ENCODE assay signal across 8 mouse cellular contexts in genomic region chr15:8279320-8279779, GRCm38 (mm10).
A peak's percentile ranks its signal among the peaks of the same experiment; 100 is the strongest.
DNase-seq lines count a peak whose midpoint lies in the region; ATAC-seq lines count a peak whose summit lies in the region.

No protein-coding gene starts in this region.

- intact Hi-C loops in heart, postnatal 25 days (cut with DNase I): no loop called here

- peak overlapping the region; percentile 51; the same call in 1 of the 2 replicates for H3K27ac ChIP-seq in embryonic facial prominence, embryonic 15.5 days (replicated peaks)
- no peak overlapping the region for H3K27ac ChIP-seq in hindbrain, embryonic 13.5 days
- no peak overlapping the region for H3K27ac ChIP-seq in midbrain, embryonic 15.5 days

- peak; percentile 92 for DNase-seq in heart, adult 11 months
- DNase-seq in heart, postnatal 25 days (ENCODE audit: low spot score): no peak
- peak; percentile 27 for DNase-seq in liver
- DNase-seq in thymus, adult 18-20 months: peak; percentile 26 to 27
- no peak for DNase-seq in layer of hippocampus, adult 11-12 months (ENCODE audit: low spot score)

- H3K4me2 ChIP-seq in embryonic facial prominence, embryonic 15.5 days (replicated peaks): peak overlapping the region; percentile 58
- peak overlapping the region; percentile 55 for H3K4me2 ChIP-seq in hindbrain, embryonic 13.5 days
- H3K4me2 ChIP-seq in midbrain, embryonic 15.5 days: peak overlapping the region; percentile 55

- 0 out of 2 replicates have a peak, but pooled peaks cover 3% of the 10 kb centered on the region for H3K36me3 ChIP-seq in embryonic facial prominence, embryonic 15.5 days
- peaks cover 13% of the 10 kb centered on the region for H3K36me3 ChIP-seq in hindbrain, embryonic 13.5 days
- H3K36me3 ChIP-seq in midbrain, embryonic 15.5 days (replicated peaks): 0 out of 2 replicates have a peak, but pooled peaks cover 4% of the 10 kb centered on the region

- ATAC-seq in embryonic facial prominence, embryonic 15.5 days (ENCODE audit: insufficient number of reproducible peaks, low FRiP score, low TSS enrichment, low read depth): peak; percentile 70; the same call in 1 of the 2 replicates
- ATAC-seq in hindbrain, embryonic 13.5 days (ENCODE audit: low FRiP score): 0 out of 2 replicates have a peak, but pooled peaks have one; percentile 21
- ATAC-seq in midbrain, embryonic 15.5 days (replicated peaks): peak; percentile 53; the same call in 1 of the 2 replicates

- no peak overlapping the region for H3K9ac ChIP-seq in embryonic facial prominence, embryonic 15.5 days
- peak overlapping the region; percentile 51 for H3K9ac ChIP-seq in hindbrain, embryonic 13.5 days
- H3K9ac ChIP-seq in midbrain, embryonic 15.5 days: no peak overlapping the region; the same call in 1 of the 2 replicates

- 28% methylated on average over 17 of the region's 17 CpGs for WGBS in embryonic facial prominence, embryonic 15.5 days
- WGBS in hindbrain, embryonic 13.5 days: 42% methylated on average over 13 of the region's 17 CpGs
- 32% methylated on average over 17 of the region's 17 CpGs for WGBS in midbrain, embryonic 15.5 days

- no peaks in the 10 kb centered on the region for H3K27me3 ChIP-seq in embryonic facial prominence, embryonic 15.5 days
- H3K27me3 ChIP-seq in hindbrain, embryonic 13.5 days: no peaks in the 10 kb centered on the region
- no peaks in the 10 kb centered on the region for H3K27me3 ChIP-seq in midbrain, embryonic 15.5 days (replicated peaks)

- H3K9me3 ChIP-seq in embryonic facial prominence, embryonic 15.5 days (replicated peaks): no peaks in the 10 kb centered on the region
- H3K9me3 ChIP-seq in hindbrain, embryonic 13.5 days: peaks cover 4% of the 10 kb centered on the region
- H3K9me3 ChIP-seq in midbrain, embryonic 15.5 days: no peaks in the 10 kb centered on the region

- 0 out of 2 replicates have a peak, but pooled peaks cover 5% of the 10 kb centered on the region for H3K4me1 ChIP-seq in embryonic facial prominence, embryonic 15.5 days
- H3K4me1 ChIP-seq in hindbrain, embryonic 13.5 days (replicated peaks): 0 out of 2 replicates have a peak, but pooled peaks cover 2% of the 10 kb centered on the region
- H3K4me1 ChIP-seq in midbrain, embryonic 15.5 days: no peaks in the 10 kb centered on the region

- H3K4me3 ChIP-seq in embryonic facial prominence, embryonic 15.5 days (replicated peaks): peak overlapping the region; percentile 46
- H3K4me3 ChIP-seq in hindbrain, embryonic 13.5 days: peak overlapping the region; percentile 26
- peak overlapping the region; percentile 28 for H3K4me3 ChIP-seq in midbrain, embryonic 15.5 days

Comparison
In these comparisons a context has a peak if more than half of its experiments do, and no peak if none do; other contexts are left out.
1. DNase-seq: peak in heart, adult 11 months (single experiment), liver (single experiment) and thymus, adult 18-20 months (2 of 2); none in heart, postnatal 25 days (single experiment) and layer of hippocampus, adult 11-12 months (single experiment).
2. Peak in every context shown above with its lines, with median percentiles within 50 percentile points of each other: ATAC-seq, H3K4me2 ChIP-seq and H3K4me3 ChIP-seq.